Mouse (Mus musculus) G1E (cell line): Measurements from ENCODE around the gene Rnf169.
A peak's percentile ranks its signal among the peaks of the same experiment; 100 is the strongest.

Source experiments
- CTCF ChIP-seq: IDR thresholded peaks from 2 replicates; pipeline ENCODE4 v1.5.1; 2012; ENCODE audit warnings: low read depth, low read length, inconsistent platforms, mixed read lengths
- GATA1 ChIP-seq: IDR thresholded peaks from 2 replicates; pipeline ENCODE4 v1.6.1; 2012; ENCODE audit warnings: borderline replicate concordance, low read length, inconsistent platforms, mixed read lengths

GRCm38 (mm10) chr7:100029307-100029706 is 49.1 kb upstream of the Rnf169 start:
- TF ChIP-seq CTCF (peak; percentile 90), GATA1 (no peak)
